Mouse (Mus musculus) Muller cell, postnatal 12 days (primary cell): ENCODE measurements around the gene Ankrd40.

ENCODE experiments used
- DNase-seq: peaks from one replicate; pipeline ENCODE4 v3.0.0-alpha.2; 2015; ENCODE audit errors: inconsistent ontology term

The Ankrd40 gene

GRCm38 (mm10) chr11:94351094-94351493, 23.3 kb downstream of the Ankrd40 start:
- no peak for DNase-seq

GRCm38 (mm10) chr11:94355521-94356217, 27.9 kb downstream of the Ankrd40 start:
- DNase-seq = no peak

GRCm38 (mm10) chr11:94359168-94359567, 31.4 kb downstream of the Ankrd40 start:
- no peak for DNase-seq

- no peak for DNase-seq
Observed at GRCm38 (mm10) chr11:94361166-94361870, 33.5 kb downstream of the Ankrd40 start.

- DNase-seq = no peak
Observed at GRCm38 (mm10) chr11:94362101-94362500, 34.3 kb downstream of the Ankrd40 start.

- no peak for DNase-seq
Observed at GRCm38 (mm10) chr11:94363690-94364089, 35.9 kb downstream of the Ankrd40 start.

- no peak for DNase-seq
Observed at GRCm38 (mm10) chr11:94365340-94365739, 37.5 kb downstream of the Ankrd40 start.

- no peak for DNase-seq
Observed at GRCm38 (mm10) chr11:94369981-94370380, 42.2 kb downstream of the Ankrd40 start.

- DNase-seq = no peak
Observed at GRCm38 (mm10) chr11:94370809-94371208, 43.0 kb downstream of the Ankrd40 start.

GRCm38 (mm10) chr11:94374276-94374948, 46.6 kb downstream of the Ankrd40 start:
- no peak for DNase-seq

GRCm38 (mm10) chr11:94379061-94379460, 51.3 kb downstream of the Ankrd40 start:
- no peak for DNase-seq

GRCm38 (mm10) chr11:94379736-94380135, 51.9 kb downstream of the Ankrd40 start:
- no peak for DNase-seq

GRCm38 (mm10) chr11:94385977-94386771, 58.4 kb downstream of the Ankrd40 start:
- peak; percentile 18 for DNase-seq

- DNase-seq = no peak
Observed at GRCm38 (mm10) chr11:94387756-94388155, 60.0 kb downstream of the Ankrd40 start.

GRCm38 (mm10) chr11:94389021-94389420, 61.2 kb downstream of the Ankrd40 start:
- no peak for DNase-seq

- DNase-seq = no peak
Observed at GRCm38 (mm10) chr11:94389724-94390396, 62.1 kb downstream of the Ankrd40 start.

GRCm38 (mm10) chr11:94390825-94391224, 63.0 kb downstream of the Ankrd40 start:
- DNase-seq = no peak
